Mouse (Mus musculus) embryo, embryonic 9.5 days (tissue): ENCODE measurements around the gene Apba3.

Experiments used
- DNase-seq: peaks from one replicate; pipeline ENCODE4 v3.0.0-alpha.2; 2017; ENCODE audit errors: extremely low spot score

The Apba3 gene

GRCm38 (mm10) chr10:81290698-81291460 lies 24.1 kb downstream of the Apba3 start:
- no peak for DNase-seq

GRCm38 (mm10) chr10:81291511-81292104 lies 24.8 kb downstream of the Apba3 start, which contains the start of gene Tjp3:
Gene Tjp3, minus strand, starts transcription at chr10:81291581.
- DNase-seq = no peak

- DNase-seq = peak; percentile 100
These were observed 26.0 kb downstream of the Apba3 start, which contains the start of gene Pip5k1c for GRCm38 (mm10) chr10:81292554-81293333. Gene Pip5k1c, plus strand, starts transcription at chr10:81292963.

- no peak for DNase-seq
These were observed 26.7 kb downstream of the Apba3 start for GRCm38 (mm10) chr10:81293334-81294030.

GRCm38 (mm10) chr10:81294442-81294841 lies 27.7 kb downstream of the Apba3 start:
- DNase-seq = no peak

- no peak for DNase-seq
These were observed 28.4 kb downstream of the Apba3 start for GRCm38 (mm10) chr10:81295185-81295584.

- no peak for DNase-seq
These were observed 30.5 kb downstream of the Apba3 start for GRCm38 (mm10) chr10:81297246-81297645.

- no peak for DNase-seq
These were observed 31.1 kb downstream of the Apba3 start for GRCm38 (mm10) chr10:81297845-81298244.

GRCm38 (mm10) chr10:81298369-81299100 lies 31.8 kb downstream of the Apba3 start:
- no peak for DNase-seq

- no peak for DNase-seq
These were observed 33.0 kb downstream of the Apba3 start for GRCm38 (mm10) chr10:81299585-81300351.

- no peak for DNase-seq
These were observed 33.7 kb downstream of the Apba3 start for GRCm38 (mm10) chr10:81300352-81300907.

GRCm38 (mm10) chr10:81301321-81301720 lies 34.6 kb downstream of the Apba3 start:
- DNase-seq = no peak

GRCm38 (mm10) chr10:81302288-81302687 lies 35.5 kb downstream of the Apba3 start:
- DNase-seq = no peak

GRCm38 (mm10) chr10:81302781-81303218 lies 36.0 kb downstream of the Apba3 start:
- DNase-seq = no peak

- DNase-seq = no peak
These were observed 36.5 kb downstream of the Apba3 start for GRCm38 (mm10) chr10:81303258-81303657.

- no peak for DNase-seq
These were observed 37.0 kb downstream of the Apba3 start for GRCm38 (mm10) chr10:81303761-81304160.

GRCm38 (mm10) chr10:81304597-81305238 lies 38.0 kb downstream of the Apba3 start:
- DNase-seq = no peak

- no peak for DNase-seq
These were observed 38.9 kb downstream of the Apba3 start for GRCm38 (mm10) chr10:81305663-81306062.

- DNase-seq = no peak
These were observed 39.5 kb downstream of the Apba3 start for GRCm38 (mm10) chr10:81306173-81306668.
